Mouse (Mus musculus) layer of hippocampus, adult 18-20 months (tissue): ENCODE results near the gene Cep162. TPM values are rescaled to one million over a fixed set of nuclear protein-coding genes. Genes with fewer than 3 reads are reported as not detected.

Experiments
- DNase-seq, 2 experiments: peaks; one replicate each; pipeline ENCODE4 v3.0.0; 2022; ENCODE audit warnings: low spot score in 2 of 2
- total RNA-seq, 2 experiments: library from RNA; stranded (reverse); gene quantifications; 2 replicates each; pipeline ENCODE4 v1.2.3; 2021

Gene Cep162
- total RNA-seq, 2 experiments from 2014 or later: 11.4 to 13.3 TPM

DNA sequence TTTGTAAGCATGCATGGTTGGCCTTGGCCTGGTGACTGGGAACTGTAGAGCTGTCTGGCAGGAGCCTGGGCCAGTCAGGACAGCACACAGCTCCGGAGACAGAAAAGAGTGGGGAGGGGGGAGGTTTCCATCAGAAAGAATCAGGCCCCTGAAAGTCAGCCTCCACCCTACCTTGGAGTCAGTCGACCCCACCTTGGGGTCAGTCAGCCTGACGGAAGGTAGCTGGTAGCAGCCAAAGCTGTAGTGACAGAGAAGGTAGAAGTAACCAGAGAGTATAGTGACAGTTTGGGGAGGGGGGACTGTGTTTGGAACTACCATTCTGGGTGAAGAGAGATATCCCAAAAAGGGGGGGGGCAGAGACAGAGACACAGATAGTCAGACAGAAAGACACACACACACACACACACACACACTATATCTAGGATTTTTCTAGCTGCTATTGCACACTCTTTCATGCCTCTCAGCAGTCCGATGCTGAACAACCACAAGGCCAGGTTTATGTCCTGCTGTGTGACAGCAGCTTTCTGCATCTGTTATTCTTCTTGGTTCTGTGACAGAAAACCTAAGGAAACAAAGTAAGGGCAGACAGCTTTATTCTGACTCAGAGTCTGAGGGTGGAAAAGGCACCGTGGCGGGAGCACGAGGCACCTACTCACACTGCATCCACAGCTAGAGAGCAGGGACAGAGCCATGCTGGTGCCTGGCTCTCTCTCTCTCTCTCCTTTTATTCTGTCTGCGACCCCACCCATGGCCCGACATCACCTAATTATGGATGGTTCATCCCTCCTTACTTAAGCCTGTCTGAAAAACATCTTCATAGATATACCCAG is 88.1 kb downstream of the Cep162 start:
- DNase-seq: no peak

DNA sequence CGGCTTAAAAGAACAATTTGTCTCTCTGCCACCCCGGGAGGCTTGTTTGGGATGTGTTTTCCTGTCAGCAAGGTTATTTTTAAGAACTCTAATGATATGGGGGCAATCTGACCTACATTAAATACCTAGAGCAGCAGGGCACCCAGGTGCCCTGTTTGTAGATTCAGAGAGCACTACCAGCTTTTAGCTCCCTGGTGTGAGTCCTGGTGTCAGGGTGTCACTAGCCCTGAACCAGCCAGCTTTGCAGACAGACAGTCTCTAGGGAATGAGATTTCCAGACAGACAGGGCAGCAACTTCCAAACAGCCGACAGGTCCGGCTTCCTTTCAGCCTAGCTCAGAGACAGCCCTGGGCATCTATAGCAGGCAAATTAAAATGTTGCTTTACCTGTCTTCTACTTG is 92.8 kb downstream of the Cep162 start:
- no peak for DNase-seq

DNA sequence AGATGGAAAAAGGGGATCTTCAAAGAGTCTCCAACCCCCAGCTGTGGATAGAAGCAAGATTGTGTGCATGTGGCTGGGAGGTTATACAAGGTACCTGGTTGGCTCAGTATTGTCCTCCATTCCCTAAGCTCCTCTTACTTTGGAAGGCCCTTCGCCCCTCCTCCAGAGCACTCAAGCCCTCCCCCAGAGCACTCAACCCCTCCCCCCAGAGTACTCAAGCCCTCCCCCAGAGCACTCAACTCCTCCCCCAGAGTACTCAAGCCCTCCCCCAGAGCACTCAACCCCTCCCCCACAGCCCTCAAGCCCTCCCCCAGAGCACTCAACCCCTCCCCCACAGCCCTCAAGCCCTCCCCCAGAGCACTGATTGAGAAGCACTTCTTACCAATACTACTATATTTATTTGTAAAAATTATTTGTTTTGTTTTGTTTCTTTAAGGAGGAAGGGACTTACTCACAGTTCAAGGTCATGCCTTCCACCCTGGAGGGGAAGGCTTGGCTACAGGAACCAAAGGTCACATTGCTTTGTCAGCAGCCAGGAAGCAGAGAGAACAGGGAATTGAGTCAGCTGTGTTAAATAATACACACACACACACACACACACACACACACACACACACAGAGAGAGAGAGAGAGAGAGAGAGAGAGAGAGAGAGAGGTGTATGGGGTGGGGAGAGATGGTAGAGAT is 102.6 kb downstream of the Cep162 start:
- DNase-seq: no peak

DNA sequence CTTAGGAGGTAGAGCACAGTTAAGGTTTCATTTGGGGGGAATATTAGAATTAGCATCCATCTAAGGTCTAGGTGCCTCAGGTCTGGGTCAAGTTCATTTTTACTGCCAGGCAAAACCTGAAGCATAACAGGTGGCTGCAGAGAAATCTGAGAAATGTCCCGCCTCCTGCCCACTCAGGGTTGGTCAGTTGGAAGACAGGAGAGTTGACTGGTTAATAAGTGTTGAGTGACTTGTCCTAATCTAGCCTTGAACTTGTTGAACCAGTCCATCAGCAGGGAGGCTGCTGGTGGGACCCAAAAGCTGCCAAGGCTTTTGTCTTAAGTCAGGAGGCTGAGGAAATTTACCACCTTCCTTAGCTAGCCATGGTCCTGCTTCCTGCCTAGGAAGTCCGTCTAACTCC is 107.4 kb downstream of the Cep162 start:
- no peak for DNase-seq

DNA sequence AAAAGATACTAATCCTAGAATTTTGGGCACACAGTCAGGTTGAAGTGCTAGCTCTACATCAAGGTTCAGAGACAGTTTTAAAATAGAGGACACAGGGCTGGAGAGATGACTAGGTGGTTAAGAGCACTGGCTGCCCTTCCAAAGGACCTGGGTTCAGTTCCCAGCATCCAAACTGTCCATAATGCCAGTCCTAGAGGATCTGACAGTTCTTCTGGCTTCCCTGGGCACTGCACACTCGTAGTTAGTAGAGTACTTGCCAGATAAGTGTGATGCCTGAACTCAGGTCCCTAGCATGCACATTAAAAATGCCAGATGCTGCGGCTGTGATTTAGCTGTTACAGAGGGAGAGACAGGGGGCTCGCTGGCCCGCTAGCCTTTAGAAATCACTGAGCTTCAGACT is 108.9 kb downstream of the Cep162 start:
- DNase-seq: no peak

DNA sequence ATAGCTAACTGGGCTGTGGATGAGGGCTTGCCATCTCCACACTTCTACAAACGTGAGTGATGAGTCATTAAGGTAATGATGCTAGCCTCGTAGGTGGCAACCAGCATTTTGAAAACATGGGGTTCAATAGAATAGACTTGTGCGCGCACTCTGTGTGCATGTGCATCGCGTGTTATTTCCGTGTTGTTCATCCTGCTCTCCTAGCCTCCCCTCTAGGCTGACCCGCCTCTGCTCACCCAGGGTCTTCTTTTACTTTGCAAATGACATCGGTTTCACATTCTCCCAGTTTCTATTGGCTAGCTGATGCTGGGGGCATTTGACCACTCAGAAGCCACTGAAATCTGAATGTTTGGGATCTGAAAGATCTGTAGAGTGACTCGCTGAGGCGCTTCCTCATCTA is 109.7 kb downstream of the Cep162 start:
- no peak for DNase-seq

DNA sequence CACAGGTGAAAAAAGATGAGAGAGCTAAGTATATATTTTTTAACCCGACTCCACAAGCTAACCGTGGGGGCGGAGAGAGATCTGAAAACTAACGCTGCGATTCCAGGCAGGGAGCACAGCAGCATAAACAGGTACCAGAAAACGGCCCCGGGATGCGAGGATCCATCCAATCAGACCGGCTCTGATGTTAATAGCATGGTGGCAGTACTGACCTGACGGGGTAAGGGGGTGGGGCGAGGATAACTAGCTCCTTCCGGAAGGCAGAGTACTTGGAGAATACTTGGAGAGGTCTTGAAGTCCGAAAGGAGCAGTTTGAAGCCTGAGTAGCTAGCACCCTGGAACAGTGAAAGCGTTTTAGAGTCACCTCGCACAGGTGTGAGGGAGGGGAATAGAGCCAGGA is 110.2 kb downstream of the Cep162 start:
- DNase-seq: no peak

DNA sequence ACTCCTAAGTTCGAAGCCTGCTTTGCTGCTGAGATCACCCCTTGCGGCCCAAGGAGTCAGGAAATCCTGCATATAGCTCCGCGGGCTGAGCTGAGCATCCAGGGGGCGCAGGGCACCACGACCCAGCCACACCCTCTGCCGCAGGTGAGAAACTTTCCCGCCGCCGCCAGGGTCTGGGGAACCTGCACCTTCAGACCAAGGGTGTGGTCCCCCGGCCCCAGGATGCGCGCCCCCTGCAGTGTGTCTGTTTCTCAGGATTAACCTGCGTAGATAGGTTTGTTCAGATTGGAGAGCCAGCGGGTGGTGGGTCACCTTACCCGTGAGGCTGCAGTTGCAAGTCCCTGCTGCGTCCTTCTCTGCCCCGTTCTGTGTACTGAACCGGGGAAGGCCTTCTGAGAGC is 110.8 kb downstream of the Cep162 start:
- peak in 1 of 2 experiments; percentile 9 for DNase-seq

DNA sequence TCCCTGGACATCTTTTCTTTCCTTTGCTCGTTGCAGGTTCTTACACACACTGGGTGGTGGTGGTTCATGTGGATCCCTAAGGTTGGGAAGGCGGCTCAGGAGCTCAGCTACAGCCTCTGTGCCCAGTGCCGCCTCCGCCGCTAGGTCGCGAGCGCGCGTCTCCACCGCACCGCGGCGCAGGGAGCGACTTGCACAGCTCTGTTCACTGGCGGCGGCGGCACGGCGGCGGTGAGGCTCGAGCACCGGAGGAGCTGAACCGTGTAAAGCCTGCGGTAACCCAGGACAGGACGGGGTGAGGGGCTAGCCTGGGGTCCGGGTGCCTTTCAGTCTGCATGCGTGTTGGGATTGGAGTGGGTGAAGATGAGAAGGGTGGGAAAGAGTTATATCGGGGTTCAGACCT is 111.2 kb downstream of the Cep162 start, which contains the start of gene Mrap2:
TSS of gene Mrap2 (plus strand) at position 201 of the 400 bp plus-strand sequence.
- DNase-seq: peak; percentile 33 to 71

DNA sequence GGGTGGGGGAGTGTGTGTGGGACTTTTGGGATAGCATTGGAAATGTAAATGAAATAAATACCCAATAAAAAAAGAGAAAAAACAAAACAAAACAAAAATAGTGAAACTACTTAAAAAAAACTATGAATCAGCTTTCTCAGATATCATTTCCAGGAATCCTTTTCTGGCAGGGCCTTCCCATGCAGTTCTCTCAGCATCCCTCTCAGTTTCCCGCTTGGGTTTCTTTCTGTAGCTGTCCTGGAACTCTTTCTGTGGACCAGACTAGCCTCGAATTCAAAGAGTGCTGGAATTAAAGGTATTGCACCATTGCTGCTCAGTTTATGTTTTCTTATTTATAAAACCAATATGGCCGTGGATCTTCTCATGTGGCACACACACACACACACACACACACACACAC is 112.3 kb downstream of the Cep162 start:
- DNase-seq: no peak

Other genes with a start within 250 kb of the Cep162 start
- 10 to 100 TPM in 1 of 2 experiments, 1 to 10 TPM in 1; 8.0 to 10.9 TPM for gene Ripply2, start 240.0 kb downstream of the Cep162 start, total RNA-seq
- 10 to 100 TPM; 36.0 to 37.5 TPM for gene Cyb5r4, start 233.5 kb downstream of the Cep162 start, total RNA-seq
- gene Mrap2, start 111.2 kb downstream of the Cep162 start, total RNA-seq: 1 to 10 TPM; 4.8 to 6.0 TPM